Mouse (Mus musculus) thymus, postnatal 36 days (tissue): ENCODE measurements at regions not wholly inside any gene's neighbourhood (a gene's known extent, or its start where the extent isn't known, plus 50 kb on each side); places are given as distances from the start of the nearest gene placed in this dataset.

ENCODE experiments used
- DNase-seq, 2 experiments: peaks; one replicate each; pipeline ENCODE4 v3.0.0; 2022; ENCODE audit warnings: mixed read lengths in 2 of 2

DNA sequence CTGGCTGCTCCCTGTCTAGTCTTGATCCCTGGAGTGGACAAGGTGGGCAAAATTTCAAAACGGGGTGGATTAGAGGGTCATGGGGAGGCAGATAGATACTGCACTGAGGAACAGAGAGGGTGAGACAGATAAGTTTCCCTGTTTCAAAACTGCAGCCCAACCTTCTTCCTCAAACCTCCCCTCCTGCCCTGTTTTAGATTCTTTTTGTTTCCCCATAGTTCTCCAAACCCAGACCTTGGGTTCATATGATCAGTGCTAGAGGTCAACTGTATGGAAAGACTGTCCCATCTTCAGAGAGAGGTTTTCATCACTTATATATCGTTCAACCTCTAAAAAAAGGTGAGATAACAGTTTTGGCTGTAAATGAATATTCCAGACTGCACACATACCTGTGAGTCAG is 152.1 kb upstream of the Spdye4c start:
- no peak for DNase-seq

DNA sequence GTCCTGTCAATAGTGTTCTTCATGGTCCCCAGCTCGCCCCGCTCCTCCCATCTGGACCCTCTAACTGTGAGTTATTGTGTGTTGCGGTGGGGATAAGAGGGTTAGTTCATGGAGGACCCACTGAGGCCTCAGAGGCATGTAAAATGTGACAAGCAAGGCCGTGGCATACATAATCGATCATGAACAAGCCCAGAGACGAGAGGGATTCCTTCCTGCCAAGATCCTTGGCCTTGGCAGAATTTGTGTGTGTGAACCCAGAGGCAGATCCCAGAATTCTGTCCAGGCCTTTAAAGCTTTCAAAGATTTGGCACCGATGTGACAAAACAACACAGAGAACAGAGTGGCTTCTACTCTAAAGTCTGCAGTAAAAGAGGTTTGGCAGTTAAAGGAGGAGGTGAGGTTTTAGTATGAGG is 146.4 kb upstream of the Spdye4c start:
- no peak for DNase-seq

DNA sequence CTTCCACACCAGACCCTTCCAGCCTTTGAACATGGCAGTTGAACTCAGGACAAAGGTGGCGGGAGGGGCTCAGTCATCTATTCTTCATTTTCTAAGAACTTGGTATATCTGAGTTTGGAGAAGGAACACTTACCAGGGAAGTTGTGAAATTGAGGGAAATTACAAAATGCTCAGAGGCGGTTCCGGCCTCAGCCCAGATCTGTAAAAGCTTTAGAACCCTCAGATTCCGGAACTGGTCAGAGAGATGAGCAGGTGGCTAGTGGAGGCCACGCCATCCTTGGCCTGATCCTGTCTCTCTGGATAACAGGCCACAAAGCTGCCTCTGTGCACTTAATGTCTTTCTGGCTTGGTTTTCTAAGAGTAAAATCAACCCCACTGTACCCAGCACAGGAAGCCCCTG is 145.6 kb upstream of the Spdye4c start:
- DNase-seq, result no peak

DNA sequence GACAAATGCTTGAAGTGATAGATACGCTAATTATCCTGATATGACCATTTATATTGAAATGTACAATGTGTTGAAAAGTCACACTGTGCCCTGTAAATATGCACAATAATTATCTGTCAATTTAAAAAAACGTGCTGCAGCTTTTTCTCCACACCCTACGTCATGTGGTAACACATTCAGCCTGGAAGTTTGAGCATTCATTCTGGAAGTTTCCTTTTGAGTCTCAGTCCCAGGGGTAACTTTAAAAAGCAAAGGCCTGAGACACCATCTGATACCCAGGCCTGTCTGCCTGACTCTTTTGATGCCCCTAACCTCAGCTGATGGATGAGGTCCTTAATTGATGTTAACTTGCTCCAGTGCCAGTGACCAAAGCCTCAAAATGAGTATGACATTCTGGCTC is 141.7 kb upstream of the Spdye4c start:
- DNase-seq, result no peak

DNA sequence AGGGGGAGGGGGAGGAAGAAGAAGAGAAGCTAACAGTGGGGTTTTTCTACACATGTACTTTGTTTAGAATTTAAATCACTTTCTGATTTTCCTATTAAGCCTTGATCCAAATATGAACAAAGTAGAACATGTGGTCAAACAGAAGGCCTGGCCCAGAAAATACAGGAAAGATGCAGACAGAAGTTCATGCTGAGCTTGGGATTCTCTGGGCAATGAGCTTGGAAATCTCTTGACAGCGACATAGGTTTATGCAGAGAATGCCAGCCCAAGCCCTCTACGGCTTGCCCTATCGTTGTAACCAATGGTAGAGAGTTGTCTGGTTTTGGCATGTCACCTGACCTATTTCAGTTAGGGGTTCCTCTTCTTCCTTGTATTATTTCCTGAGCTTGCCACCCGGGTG is 141.0 kb upstream of the Spdye4c start:
- no peak for DNase-seq

DNA sequence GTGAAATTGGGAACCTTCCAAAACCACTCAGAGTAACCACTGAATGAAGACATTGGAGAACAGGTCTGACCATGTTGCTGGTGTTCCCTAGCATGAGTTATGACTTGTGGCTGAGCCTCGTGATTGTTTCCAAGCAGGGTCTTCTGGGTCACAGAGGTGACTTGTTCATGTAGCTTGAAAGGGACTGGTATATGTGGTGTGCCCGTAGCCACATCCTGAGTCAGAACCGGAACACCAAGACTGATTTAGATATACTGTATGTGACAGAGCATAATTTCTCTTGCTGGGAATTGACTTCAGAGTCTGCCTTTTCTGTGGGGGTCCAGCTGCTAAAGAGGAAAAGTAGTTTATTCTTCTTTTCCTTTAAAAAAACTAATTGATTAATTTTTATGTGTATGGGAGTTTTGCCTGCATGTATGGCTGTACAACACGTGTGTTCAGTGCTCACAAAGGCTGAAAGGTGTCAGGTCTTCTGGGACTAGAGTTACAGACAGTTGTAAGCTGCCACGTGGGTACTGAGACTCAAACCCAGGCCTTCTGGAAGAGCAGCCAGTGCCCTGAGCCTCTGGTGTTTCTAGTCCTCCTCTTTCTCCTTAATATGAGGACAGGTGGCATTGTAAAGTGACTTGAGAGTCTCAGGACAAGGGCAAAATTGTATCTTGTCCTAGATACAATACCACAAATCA is 139.3 kb upstream of the Spdye4c start:
- DNase-seq, result no peak

DNA sequence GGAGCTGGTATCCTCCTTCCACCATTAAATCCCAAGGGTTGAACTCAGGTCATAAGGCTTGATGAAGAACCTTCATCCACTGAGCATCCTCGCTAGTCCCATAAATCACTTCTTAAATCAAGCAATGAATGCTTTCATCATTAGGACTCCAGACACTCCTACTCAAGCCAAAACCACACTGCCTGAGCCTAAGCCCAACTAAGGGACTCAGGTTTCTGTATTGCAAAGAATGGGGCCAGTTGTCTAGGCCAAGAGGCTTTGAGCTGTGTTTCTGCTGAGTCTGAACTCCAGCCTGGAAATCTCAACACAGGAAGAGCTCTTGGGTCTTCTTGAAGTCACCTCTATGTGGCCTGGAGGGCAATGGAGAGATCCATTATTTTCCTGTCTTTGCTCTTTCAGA is 138.4 kb upstream of the Spdye4c start:
- DNase-seq, result no peak

DNA sequence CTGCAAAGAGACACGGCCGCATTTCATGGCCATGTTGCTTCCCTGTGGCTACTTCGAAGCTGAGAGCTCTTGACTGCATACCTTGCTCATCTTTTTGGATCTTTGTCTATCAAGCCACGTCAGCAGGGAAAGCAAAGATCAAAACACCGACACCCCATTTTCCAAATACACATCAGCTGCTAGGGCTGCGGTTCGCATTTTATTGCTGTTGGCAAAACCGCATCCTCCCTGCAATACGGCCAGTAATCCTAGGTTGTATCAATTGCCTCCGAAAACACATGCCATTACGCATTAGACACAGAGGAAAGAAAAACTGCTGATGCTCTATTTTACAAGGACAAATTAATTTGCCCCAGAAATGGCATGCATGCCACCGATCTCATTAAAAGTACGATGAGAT is 136.5 kb upstream of the Spdye4c start:
- no peak for DNase-seq

DNA sequence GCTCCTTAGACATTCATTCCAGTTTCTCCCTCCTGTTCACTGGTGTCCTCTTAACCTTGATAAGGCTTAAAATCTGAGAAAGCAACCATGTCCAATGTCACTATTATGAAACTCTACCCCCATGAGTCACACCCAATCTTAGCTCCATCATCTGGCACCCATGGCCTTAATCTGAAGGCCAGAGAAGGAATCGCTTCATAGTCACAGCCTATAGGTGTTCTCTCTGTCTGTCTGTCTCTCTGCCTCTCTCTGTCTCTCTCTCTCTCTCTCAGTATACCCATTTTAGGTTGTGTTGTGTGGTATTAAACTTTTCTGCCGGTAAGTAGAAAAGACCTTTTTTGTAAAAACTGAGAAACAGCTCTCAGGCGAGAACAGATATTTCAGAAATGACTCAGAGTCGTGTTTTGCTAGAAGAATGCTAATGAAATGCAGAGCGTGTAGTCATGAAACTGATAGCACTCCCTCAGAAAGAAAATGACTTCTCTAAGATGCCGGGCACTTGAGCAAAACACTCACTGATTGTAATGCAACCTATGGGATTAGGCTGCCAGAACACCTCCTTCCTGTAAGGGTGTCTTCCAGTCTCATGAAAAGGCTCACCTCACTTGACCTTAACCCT is 133.3 kb upstream of the Spdye4c start:
- no peak for DNase-seq

DNA sequence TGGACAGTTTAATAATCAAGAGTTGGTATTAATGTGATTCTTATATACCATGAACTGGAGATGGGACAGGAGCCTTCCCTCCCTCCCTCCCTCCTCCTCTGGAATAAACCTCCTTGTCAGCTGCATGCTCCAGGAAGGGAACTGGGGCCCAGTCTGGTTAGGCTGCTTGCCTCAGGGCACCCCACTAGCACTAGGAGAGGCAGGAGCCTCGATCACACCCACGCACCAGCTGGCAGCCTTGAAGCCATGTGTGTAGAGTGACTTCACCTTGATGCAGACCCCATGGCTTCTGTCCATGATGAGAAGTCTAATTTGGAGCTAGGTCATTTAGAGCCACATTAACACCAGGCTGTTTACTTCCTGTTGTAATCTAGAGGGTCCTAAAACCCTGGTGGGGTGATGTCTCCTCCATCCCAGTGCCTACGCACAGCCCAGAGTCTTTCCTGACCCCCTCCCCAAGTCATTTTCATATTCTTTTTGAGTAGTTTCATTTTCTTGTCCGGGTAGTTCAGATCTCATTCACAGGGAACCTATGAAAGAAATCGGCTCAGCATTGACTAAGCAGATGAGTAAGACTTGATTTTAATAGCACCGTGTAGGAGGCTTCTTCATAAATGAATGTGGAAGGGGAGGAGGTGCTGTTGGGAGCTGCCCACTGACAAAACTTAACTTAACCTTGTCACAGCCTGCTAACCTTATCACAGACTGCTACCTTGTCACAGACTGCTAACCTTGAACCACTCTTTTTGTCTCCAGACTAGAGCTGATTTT is 125.6 kb upstream of the Spdye4c start:
- no peak for DNase-seq

DNA sequence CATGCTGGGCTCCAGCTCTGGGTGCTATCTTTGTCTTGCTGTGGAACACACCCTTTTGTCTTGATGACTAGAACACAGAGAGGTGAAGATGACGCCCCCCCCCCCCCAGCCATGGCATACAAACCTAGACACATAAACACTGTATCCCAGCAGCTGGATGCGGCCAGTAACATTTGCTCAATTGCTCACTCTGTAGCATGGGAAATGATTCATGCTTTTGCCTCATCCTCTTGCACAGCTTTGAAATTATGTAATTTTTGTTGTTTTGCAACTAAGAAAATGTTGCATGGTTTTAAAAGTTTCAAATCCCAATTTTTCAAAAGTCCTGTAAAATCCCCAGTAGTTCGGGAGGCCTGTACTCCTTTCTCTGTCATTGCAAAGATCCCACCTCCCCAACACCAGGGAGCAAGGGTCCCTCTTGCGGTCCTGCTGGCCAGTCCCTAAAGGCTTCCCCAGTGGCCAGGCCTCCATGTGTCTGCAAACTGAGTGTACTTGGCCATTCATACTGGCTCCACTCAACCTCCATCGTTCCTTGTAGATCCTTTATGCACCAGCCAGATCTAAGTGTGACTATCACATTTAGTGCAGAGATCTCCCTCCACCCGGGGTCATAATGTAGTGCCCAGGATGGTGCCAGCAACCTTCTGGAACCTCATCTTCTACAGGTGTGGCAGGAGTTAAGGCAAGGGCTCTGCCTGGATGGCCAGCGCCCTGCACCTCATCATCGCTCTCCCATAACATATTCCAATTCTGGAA is 123.3 kb upstream of the Spdye4c start:
- DNase-seq, result no peak

DNA sequence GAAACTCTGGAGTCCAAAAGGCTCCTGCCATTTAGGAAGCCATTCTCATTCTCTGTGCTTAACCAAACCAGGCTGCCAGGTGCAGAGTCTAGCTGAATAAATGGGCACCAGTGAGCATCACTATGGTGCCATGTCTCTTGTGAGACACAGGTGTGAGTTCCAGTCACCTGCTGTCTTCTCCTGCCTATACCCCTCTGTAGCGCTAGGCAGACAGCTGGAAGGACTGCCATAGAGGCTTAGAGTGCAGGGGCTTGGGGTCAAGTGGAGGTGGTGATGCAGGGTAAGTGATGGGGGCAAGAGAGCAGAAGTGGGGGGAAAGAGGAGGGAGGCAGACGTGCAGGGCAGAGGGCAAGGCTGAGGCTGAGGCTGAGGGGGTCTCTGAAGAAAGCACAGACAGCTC is 122.7 kb upstream of the Spdye4c start:
- DNase-seq, result no peak

DNA sequence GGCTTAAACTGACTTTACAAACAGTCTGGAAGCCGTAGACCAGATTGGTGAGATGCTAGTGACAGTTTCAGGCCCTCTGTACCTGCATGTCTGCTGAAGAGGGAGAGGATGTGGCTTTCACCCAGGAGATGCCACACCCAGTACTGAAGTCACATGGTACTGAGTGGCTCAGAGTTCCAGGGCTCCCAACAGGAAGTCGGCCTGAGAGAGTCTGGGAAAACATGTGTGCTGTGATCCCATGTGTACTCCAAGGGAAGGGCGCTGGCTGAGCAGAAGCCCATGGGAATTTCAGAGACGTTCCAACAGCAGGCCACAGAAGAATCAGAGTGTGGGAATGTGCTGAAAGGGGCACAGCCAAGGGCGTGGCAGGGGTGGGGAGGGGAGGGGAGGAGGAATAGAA is 120.7 kb upstream of the Spdye4c start:
- peak; percentile 18 to 40 for DNase-seq

DNA sequence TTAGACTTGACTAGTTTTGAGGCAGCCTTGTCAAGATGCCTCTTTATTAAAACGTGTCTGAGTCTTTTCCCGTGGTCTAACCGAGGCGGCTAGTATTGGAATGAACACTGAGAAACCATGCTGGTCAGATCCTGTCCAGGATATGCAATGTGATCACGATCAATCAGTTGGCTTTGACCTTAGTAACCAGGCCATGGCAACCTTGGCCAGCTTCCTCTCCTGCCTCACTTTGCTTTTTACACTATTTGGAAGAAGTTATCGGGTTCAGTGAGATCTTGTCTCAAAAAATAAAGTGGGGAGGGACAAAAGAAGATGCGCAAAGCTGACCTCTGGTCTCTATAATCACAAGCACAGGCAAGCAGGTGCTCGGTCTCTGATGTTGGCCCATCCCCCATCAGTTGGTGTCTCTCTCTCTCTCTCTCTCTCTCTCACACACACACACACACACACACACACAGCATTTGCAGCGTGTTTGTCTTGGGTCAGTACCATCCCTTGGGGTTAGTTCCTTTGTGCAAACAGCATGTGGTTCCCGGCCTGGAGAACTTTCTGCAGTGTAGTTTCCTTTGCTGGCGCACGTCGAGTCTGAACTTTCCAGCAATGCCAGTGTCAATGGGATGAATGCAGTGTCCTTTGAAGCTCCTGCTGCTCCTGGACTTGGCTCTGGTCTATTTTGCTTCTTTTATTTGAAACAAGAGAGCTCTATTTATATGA is 117.6 kb upstream of the Spdye4c start:
- no peak for DNase-seq

DNA sequence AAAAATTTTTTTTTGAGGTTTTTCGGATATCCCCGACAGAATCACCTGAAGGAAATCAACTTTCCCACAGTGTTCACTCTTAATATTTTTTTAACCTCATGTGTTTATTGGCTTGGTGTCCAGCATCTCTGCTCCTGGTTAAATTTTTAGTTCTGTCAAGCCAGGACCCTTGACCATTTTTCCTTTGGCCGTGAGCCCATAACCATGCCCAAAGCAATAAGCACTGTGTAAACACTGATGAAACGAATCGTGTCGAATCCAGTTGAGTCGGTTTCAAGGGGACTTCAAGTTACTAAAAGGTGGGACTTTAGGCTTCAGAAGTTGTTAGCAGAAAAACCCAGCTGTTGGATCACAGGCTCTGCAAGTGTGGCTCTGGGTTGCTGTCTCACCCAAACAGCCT is 117.0 kb upstream of the Spdye4c start:
- DNase-seq, result no peak

DNA sequence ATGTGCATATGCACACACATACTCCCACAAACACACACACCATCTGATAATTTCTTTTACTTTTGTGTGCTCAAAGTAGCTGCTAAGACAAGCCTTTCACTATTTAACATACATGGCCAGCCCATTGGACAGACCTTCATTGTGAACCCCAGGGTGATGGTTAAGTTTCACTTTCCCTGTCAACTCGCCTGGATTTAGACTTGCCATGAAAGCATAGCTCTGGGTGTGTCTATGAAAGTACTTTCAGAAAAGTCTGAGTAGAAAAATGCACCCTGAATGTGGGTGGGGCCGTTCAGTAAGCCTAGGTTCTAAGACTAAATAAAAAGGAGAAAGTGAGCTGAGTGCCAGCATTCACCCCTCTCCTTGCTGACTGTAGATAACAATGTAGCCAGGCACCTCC is 113.8 kb upstream of the Spdye4c start:
- no peak for DNase-seq

DNA sequence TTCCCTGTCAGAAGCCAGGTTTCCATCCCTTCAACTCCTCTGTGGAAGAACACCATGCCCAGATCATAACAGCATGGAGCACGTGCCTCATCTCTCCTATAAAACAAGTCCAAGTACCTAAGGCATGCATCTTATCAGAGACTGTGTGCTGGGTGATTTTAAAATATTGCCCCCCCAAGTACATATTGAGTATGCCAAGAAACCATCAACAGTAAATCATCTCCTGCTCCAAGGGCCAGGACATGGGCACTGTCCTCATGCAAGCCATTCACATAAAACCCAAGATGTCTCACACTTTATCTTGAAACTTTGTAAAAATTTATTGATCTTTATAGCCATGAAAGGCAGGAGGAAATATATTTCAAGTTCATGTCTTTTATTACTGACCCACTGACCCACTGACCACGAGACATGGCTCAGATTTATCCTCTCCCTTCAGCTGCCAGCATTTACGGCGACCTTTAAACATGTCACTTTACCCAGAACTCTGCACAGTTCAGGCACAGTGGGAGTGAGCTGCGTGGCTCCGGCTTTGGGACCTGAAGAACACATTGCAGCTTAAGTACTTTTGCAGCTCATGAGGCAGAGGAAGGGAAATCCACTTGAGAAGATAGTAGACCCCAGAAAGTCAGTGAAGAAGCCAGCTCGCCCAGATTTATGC is 99.7 kb upstream of the Spdye4c start:
- DNase-seq, result no peak

DNA sequence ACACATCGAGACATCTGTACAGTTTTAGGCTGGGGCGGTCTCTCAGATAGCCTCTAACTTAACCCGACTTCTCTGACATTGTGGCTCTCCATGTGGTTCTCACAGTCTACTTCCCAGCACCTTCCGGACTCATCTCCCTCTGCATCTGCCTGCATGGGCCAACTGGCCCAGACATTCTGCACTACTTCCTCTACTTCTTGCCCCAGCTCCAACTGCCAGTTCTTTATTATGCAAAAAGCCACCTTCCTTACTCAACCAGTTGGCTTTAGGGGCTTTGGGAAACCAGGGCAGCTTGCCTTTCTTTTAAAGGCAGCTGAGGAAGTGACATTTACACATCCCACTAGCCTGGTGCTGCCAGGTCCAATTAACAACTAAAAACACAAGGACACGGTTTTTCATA is 97.1 kb upstream of the Spdye4c start:
- no peak for DNase-seq

DNA sequence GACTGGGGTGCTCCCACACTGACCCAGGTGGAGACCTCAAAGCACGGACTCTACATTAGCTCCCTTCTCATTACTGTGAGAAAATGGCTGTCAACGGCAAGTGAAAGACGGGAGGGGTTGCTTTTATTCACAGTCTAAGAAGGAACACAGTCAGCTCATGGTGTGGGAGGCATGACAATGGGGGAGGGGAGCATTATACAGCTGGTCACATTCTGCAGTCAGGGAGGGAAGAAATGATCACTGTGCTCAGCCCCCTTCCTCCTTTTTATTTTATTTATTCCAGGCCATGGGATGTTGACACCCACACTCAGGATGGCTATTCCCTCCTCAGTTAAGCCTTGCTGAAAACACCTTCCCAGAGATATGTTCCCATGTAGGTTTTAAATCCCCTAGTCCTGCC is 93.1 kb upstream of the Spdye4c start:
- DNase-seq, result no peak

DNA sequence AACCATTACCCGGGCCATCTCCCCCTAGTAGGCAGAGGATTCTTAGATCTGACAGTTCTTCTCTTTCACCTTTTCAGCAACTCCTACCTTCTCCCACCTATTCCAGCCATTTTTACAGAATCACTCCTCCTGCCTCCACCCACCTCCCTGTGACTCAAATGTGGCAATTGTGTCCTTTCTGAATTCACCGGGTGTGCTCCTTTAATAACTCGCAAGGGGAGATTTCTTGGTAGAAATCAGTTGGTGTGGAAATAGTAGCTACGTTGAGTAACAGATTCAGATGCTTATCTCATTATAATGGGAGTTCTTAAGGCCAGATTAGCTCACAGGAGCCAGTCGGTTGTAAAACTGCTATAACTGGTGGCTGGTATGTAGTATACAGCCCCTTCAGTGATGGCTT is 92.4 kb upstream of the Spdye4c start:
- DNase-seq, result no peak

DNA sequence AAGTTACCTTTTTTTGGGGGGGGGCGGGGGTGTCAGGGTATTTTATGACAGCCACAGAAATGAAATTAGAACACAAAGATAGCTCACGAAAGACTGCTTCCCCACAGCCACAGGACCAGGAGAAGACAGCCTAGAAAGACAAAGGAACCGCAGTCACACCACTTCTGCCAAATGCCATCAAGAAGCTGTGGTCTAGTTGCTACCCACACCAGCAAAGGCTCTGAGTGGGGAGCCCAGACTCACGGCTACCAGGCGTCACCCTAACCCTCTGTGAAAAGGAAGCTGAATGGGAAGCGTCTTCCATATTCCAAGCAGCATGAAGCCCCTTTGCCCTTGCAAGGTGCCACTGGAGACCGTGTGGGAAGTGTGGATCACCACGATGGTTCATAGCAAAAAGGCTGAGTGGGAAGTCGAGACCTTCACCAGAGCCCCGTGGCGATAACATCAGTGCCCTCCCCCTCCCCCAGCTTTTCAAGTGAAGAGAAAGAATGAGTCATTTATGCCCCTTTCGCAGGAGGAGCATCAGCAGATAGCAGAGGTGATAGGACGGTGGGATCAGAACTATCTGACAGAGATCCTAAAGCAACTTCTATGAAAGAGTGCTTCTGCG is 91.3 kb upstream of the Spdye4c start:
- peak; percentile 5 to 8 for DNase-seq

DNA sequence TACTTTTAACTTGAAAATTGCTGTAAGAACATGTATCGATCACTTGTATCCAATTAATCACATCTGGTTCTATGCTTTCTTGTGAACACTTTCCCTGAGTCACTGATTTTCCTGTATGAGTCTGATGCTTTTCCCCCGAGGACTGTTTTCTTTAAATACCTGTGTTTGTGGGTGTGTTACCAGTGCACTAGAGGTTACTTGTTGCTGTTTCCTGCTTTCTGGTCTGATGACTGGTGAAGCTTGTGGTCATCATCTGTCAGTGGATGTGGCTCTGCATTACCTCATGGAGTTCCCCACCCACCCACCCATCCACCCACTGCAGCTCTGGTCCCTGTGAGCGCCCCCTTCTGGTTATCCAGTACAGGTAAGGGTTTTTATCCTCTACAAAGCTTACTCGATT is 88.3 kb upstream of the Spdye4c start:
- no peak for DNase-seq
